Mouse (Mus musculus): ENCODE measurements around the gene Cfap45.

GRCm38 (mm10) chr1:172593321-172593720, 72.7 kb downstream of the Cfap45 start:
- TF ChIP-seq MAX (IDR thresholded peaks at IDR 0.05), result no peak
- TF ChIP-seq MYOD1 (IDR thresholded peaks at IDR 0.05; ENCODE audit: control insufficient read depth, insufficient read length, low read depth), result no peak

Measured in C2C12 (cell line).